Mouse (Mus musculus) E14TG2a.4 (cell line): Measurements from ENCODE around the gene Sdhb.
A peak's percentile ranks its signal among the peaks of the same experiment; 100 is the strongest.

ENCODE experiments used
- H3K27me3 ChIP-seq: 2 replicates; pipeline ENCODE4 v1.6.1; 2014; ENCODE audit warnings: low read length, control low read depth; ENCODE audit not compliant: insufficient read depth
- H3K36me3 ChIP-seq: 2 replicates; pipeline ENCODE4 v1.6.1; 2014; ENCODE audit warnings: low read length, control low read depth; ENCODE audit not compliant: insufficient read depth
- H3K4me1 ChIP-seq: replicated peaks from 2 replicates; pipeline ENCODE4 v1.6.1; 2014; ENCODE audit warnings: low read depth, low read length, control low read depth
- H3K4me3 ChIP-seq: replicated peaks from 2 replicates; pipeline ENCODE4 v1.5.1; 2014; ENCODE audit warnings: mild to moderate bottlenecking, low read length
- H3K9me3 ChIP-seq: 2 replicates; pipeline ENCODE4 v1.6.1; 2014; ENCODE audit warnings: low read length, control low read depth
- CTCF ChIP-seq: conservative IDR thresholded peaks from 2 replicates; pipeline ENCODE4 v1.5.1; 2014; ENCODE audit warnings: low read length
- NANOG ChIP-seq: IDR thresholded peaks from 2 replicates; pipeline ENCODE4 v1.6.1; 2014; ENCODE audit warnings: borderline replicate concordance, low read length, mixed read lengths
- POU5F1 ChIP-seq: IDR thresholded peaks from 2 replicates; pipeline ENCODE4 v1.6.1; 2014; ENCODE audit warnings: low read length, borderline replicate concordance

Sdhb gene

GRCm38 (mm10) chr4:140977278-140977677 is 16.3 kb downstream of the Sdhb start:
- peaks cover 75% of the 10 kb centered on the region for H3K36me3 ChIP-seq
- no peak for TF ChIP-seq CTCF
- no peak for TF ChIP-seq NANOG
- no peak for TF ChIP-seq POU5F1
- no peaks in the 10 kb centered on the region for H3K27me3 ChIP-seq
- H3K4me3 ChIP-seq = no peak overlapping the region
- H3K9me3 ChIP-seq = peaks cover 3% of the 10 kb centered on the region; the same call in 1 of the 2 replicates
- peaks cover 40% of the 10 kb centered on the region for H3K4me1 ChIP-seq

- H3K4me3 ChIP-seq = no peak overlapping the region
- H3K9me3 ChIP-seq = peaks cover 3% of the 10 kb centered on the region; the same call in 1 of the 2 replicates
- H3K36me3 ChIP-seq = peaks cover 66% of the 10 kb centered on the region
- H3K4me1 ChIP-seq = peaks cover 35% of the 10 kb centered on the region
- no peaks in the 10 kb centered on the region for H3K27me3 ChIP-seq
- TF ChIP-seq CTCF (no peak), POU5F1 (no peak), NANOG (no peak)
Measured at GRCm38 (mm10) chr4:140977886-140978692, 17.1 kb downstream of the Sdhb start.

GRCm38 (mm10) chr4:140981605-140982004 is 20.6 kb downstream of the Sdhb start:
- TF ChIP-seq NANOG (no peak), POU5F1 (no peak), CTCF (peak; percentile 93)
- peaks cover 31% of the 10 kb centered on the region for H3K36me3 ChIP-seq
- H3K4me3 ChIP-seq = no peak overlapping the region

GRCm38 (mm10) chr4:140982808-140983207 is 21.8 kb downstream of the Sdhb start:
- H3K4me1 ChIP-seq = peaks cover 27% of the 10 kb centered on the region
- H3K36me3 ChIP-seq = peaks cover 19% of the 10 kb centered on the region
- no peaks in the 10 kb centered on the region for H3K27me3 ChIP-seq
- no peak overlapping the region for H3K4me3 ChIP-seq
- H3K9me3 ChIP-seq = peaks cover 3% of the 10 kb centered on the region; the same call in 1 of the 2 replicates
- no peak for TF ChIP-seq POU5F1
- TF ChIP-seq NANOG = no peak

More at GRCm38 (mm10) chr4:140981605-140982004, 20.6 kb downstream of the Sdhb start:
- H3K4me1 ChIP-seq = peaks cover 33% of the 10 kb centered on the region
- no peaks in the 10 kb centered on the region for H3K27me3 ChIP-seq
- peaks cover 3% of the 10 kb centered on the region; the same call in 1 of the 2 replicates for H3K9me3 ChIP-seq

- H3K4me1 ChIP-seq = peaks cover 26% of the 10 kb centered on the region
- no peak for TF ChIP-seq NANOG
- TF ChIP-seq POU5F1 = no peak
- TF ChIP-seq CTCF = no peak
- peaks cover 3% of the 10 kb centered on the region; the same call in 1 of the 2 replicates for H3K9me3 ChIP-seq
- peaks cover 13% of the 10 kb centered on the region for H3K36me3 ChIP-seq
- H3K27me3 ChIP-seq = no peaks in the 10 kb centered on the region
- no peak overlapping the region for H3K4me3 ChIP-seq
Measured at GRCm38 (mm10) chr4:140983442-140983841, 22.4 kb downstream of the Sdhb start.

GRCm38 (mm10) chr4:140984544-140984943 is 23.5 kb downstream of the Sdhb start:
- H3K27me3 ChIP-seq = no peaks in the 10 kb centered on the region
- H3K4me1 ChIP-seq = peaks cover 35% of the 10 kb centered on the region
- TF ChIP-seq NANOG (no peak), CTCF (no peak), POU5F1 (no peak)
- peaks cover 8% of the 10 kb centered on the region for H3K36me3 ChIP-seq
- no peak overlapping the region for H3K4me3 ChIP-seq
- H3K9me3 ChIP-seq = peaks cover 3% of the 10 kb centered on the region; the same call in 1 of the 2 replicates

GRCm38 (mm10) chr4:140986024-140986710 is 25.2 kb downstream of the Sdhb start:
- TF ChIP-seq POU5F1 (no peak), NANOG (no peak), CTCF (no peak)
- Histone ChIP-seq H3K27me3 (no peaks in the 10 kb centered on the region), H3K9me3 (peaks cover 3% of the 10 kb centered on the region; the same call in 1 of the 2 replicates), H3K4me1 (peaks cover 46% of the 10 kb centered on the region), H3K36me3 (peaks cover 4% of the 10 kb centered on the region), H3K4me3 (peak overlapping the region; percentile 90)

- Histone ChIP-seq H3K36me3 (peaks cover 4% of the 10 kb centered on the region), H3K27me3 (no peaks in the 10 kb centered on the region), H3K4me1 (peaks cover 52% of the 10 kb centered on the region), H3K9me3 (no peaks in the 10 kb centered on the region), H3K4me3 (peak within 1 kb of the TSS; percentile 90)
- TF ChIP-seq CTCF (no peak), POU5F1 (no peak)
Measured at GRCm38 (mm10) chr4:140986711-140987395, 25.9 kb downstream of the Sdhb start, which contains the start of gene Atp13a2. Gene Atp13a2 (plus strand): TSS chr4:140986873.
